Mouse (Mus musculus): ENCODE data around the gene Dmrtc1b. TPM values are rescaled to one million over a fixed set of nuclear protein-coding genes. Genes with fewer than 3 reads are reported as not detected.

Gene Dmrtc1b
- polyA plus RNA-seq, 1 experiment from 2014 or later = not detected

Other genes starting within 250 kb of the Dmrtc1b start
- 2.4 and 4.8 TPM in 2 replicates for gene Hdac8, start 202.5 kb upstream of the Dmrtc1b start, polyA plus RNA-seq (2014; fragmentation: Nextera tagmentation; extraction: Ambion mirVana)
- gene Phka1, start 63.6 kb upstream of the Dmrtc1b start, polyA plus RNA-seq (2014; fragmentation: Nextera tagmentation; extraction: Ambion mirVana) = 10.9 and 11.5 TPM in 2 replicates
- gene Gm3880, start 20.9 kb upstream of the Dmrtc1b start, polyA plus RNA-seq (2014; fragmentation: Nextera tagmentation; extraction: Ambion mirVana) = not detected in 2 replicates
- gene Gm9112, start 230 bp upstream of the Dmrtc1b start, polyA plus RNA-seq (2014; fragmentation: Nextera tagmentation; extraction: Ambion mirVana) = not detected in 2 replicates
- not detected in 2 replicates for gene Dmrtc1c1, start 95.1 kb downstream of the Dmrtc1b start, polyA plus RNA-seq (2014; fragmentation: Nextera tagmentation; extraction: Ambion mirVana)
- not detected in 2 replicates for gene Dmrtc1c2, start 146.8 kb downstream of the Dmrtc1b start, polyA plus RNA-seq (2014; fragmentation: Nextera tagmentation; extraction: Ambion mirVana)
- gene 1700031F05Rik, start 160.1 kb downstream of the Dmrtc1b start, polyA plus RNA-seq (2014; fragmentation: Nextera tagmentation; extraction: Ambion mirVana) = not detected in 2 replicates
- 1.8 and 2.4 TPM in 2 replicates for gene Dmrtc1a, start 200.8 kb downstream of the Dmrtc1b start, polyA plus RNA-seq (2014; fragmentation: Nextera tagmentation; extraction: Ambion mirVana)
- gene 1700011M02Rik, start 201.0 kb downstream of the Dmrtc1b start, polyA plus RNA-seq (2014; fragmentation: Nextera tagmentation; extraction: Ambion mirVana) = not detected in 2 replicates
- gene 1700018G05Rik, start 220.5 kb downstream of the Dmrtc1b start, polyA plus RNA-seq (2014; fragmentation: Nextera tagmentation; extraction: Ambion mirVana) = not detected in 2 replicates